Mouse (Mus musculus): ENCODE data around the gene Sox13.

Sox13 gene

GRCm38 (mm10) chr1:133397483-133398237 is 26.5 kb downstream of the Sox13 start:
- peak; percentile 63 for DNase-seq

GRCm38 (mm10) chr1:133397094-133397482 is 27.1 kb downstream of the Sox13 start:
- DNase-seq: no peak

GRCm38 (mm10) chr1:133396693-133397092 is 27.5 kb downstream of the Sox13 start:
- DNase-seq: no peak

- DNase-seq: no peak
Measured at GRCm38 (mm10) chr1:133394702-133395101, 29.5 kb downstream of the Sox13 start.

- DNase-seq: no peak
Measured at GRCm38 (mm10) chr1:133387539-133388268, 36.5 kb downstream of the Sox13 start.

- DNase-seq: no peak
Measured at GRCm38 (mm10) chr1:133386209-133386608, 38.0 kb downstream of the Sox13 start.

GRCm38 (mm10) chr1:133385506-133385905 is 38.7 kb downstream of the Sox13 start:
- DNase-seq: peak; percentile 86

- no peak for DNase-seq
Measured at GRCm38 (mm10) chr1:133383157-133383783, 40.9 kb downstream of the Sox13 start.

GRCm38 (mm10) chr1:133382552-133383155 is 41.5 kb downstream of the Sox13 start:
- DNase-seq: peak; percentile 48

GRCm38 (mm10) chr1:133382008-133382407 is 42.2 kb downstream of the Sox13 start:
- peak; percentile 90 for DNase-seq

GRCm38 (mm10) chr1:133380347-133381065 is 43.7 kb downstream of the Sox13 start:
- DNase-seq: peak; percentile 67

GRCm38 (mm10) chr1:133379986-133380320 is 44.2 kb downstream of the Sox13 start:
- DNase-seq: no peak

- DNase-seq: peak; percentile 55
Measured at GRCm38 (mm10) chr1:133379254-133379985, 44.8 kb downstream of the Sox13 start.

GRCm38 (mm10) chr1:133377547-133377946 is 46.6 kb downstream of the Sox13 start:
- peak; percentile 34 for DNase-seq

GRCm38 (mm10) chr1:133375696-133376346 is 48.4 kb downstream of the Sox13 start:
- peak; percentile 69 for DNase-seq

- DNase-seq: no peak
Measured at GRCm38 (mm10) chr1:133372113-133372512, 52.1 kb downstream of the Sox13 start.

- DNase-seq: no peak
Measured at GRCm38 (mm10) chr1:133371431-133371830, 52.7 kb downstream of the Sox13 start.

GRCm38 (mm10) chr1:133370352-133370751 is 53.8 kb downstream of the Sox13 start:
- DNase-seq: no peak

GRCm38 (mm10) chr1:133368644-133369043 is 55.5 kb downstream of the Sox13 start:
- no peak for DNase-seq

GRCm38 (mm10) chr1:133367606-133368488 is 56.3 kb downstream of the Sox13 start:
- DNase-seq: no peak

Data from kidney, postnatal 10 days (tissue).